Mouse (Mus musculus) adrenal gland, postnatal 4 days (tissue): Measurements from ENCODE around the gene Hadh. TPM values are rescaled to one million over a fixed set of nuclear protein-coding genes. Genes with fewer than 3 reads are reported as not detected.

Experiments used
- total RNA-seq, 2 experiments: library from RNA; stranded (reverse); gene quantifications; 2 replicates each; pipeline ENCODE4 v1.2.3; 2021

Gene Hadh
- total RNA-seq, 2 experiments from 2014 or later: 379 to 452 TPM

Other genes with a start within 250 kb of the Hadh start
- gene Lef1, start 161.6 kb downstream of the Hadh start, total RNA-seq: 10 to 100 TPM; 10.8 to 12.9 TPM
- 1 to 10 TPM; 8.7 to 9.5 TPM for gene Cyp2u1, start 31.1 kb upstream of the Hadh start, total RNA-seq
- gene Sgms2, start 219.3 kb upstream of the Hadh start, total RNA-seq: 1 to 10 TPM; 8.9 to 9.8 TPM